Mouse (Mus musculus) T-helper 17 cell (primary cell): Measurements from ENCODE around the gene Zbtb34.

ENCODE experiments used
- in situ Hi-C, 2 experiments: fragments of 300-600 bp; cut with MboI, MseI; formaldehyde crosslinking; loops; 1 replicate in 1 of 2; 2 replicates in 1 of 2; pipeline ENCODE4 v1.15.1; 2025; ENCODE audit warnings: high pct_unique_total_duplicates in 2 of 2

Gene Zbtb34

GRCm38 (mm10) chr2:33401217-33401616 is 29.9 kb downstream of the Zbtb34 start:
- in situ Hi-C loops, result no loop called here

GRCm38 (mm10) chr2:33400541-33400940 is 30.6 kb downstream of the Zbtb34 start:
- in situ Hi-C loops, result no loop called here

GRCm38 (mm10) chr2:33399091-33399490 is 32.0 kb downstream of the Zbtb34 start:
- in situ Hi-C loops, result no loop called here

GRCm38 (mm10) chr2:33397036-33397435 is 34.1 kb downstream of the Zbtb34 start:
- in situ Hi-C loops, result no loop called here

- in situ Hi-C loops, result no loop called here
Observed at GRCm38 (mm10) chr2:33395053-33395452, 36.1 kb downstream of the Zbtb34 start.

GRCm38 (mm10) chr2:33393951-33394635 is 37.0 kb downstream of the Zbtb34 start:
- in situ Hi-C loops, result no loop called here

- in situ Hi-C loops, result no loop called here
Observed at GRCm38 (mm10) chr2:33393021-33393420, 38.1 kb downstream of the Zbtb34 start.

- in situ Hi-C loops, result no loop called here
Observed at GRCm38 (mm10) chr2:33371648-33372408, 59.3 kb downstream of the Zbtb34 start.

- in situ Hi-C loops, result no loop called here
Observed at GRCm38 (mm10) chr2:33370777-33371647, 60.1 kb downstream of the Zbtb34 start, which contains the start of gene Ralgps1. Ralgps1 (minus strand) TSS chr2:33371486.

GRCm38 (mm10) chr2:33370276-33370776 is 60.8 kb downstream of the Zbtb34 start:
- in situ Hi-C loops, result no loop called here

- in situ Hi-C loops, result no loop called here
Observed at GRCm38 (mm10) chr2:33369453-33369852, 61.7 kb downstream of the Zbtb34 start.

GRCm38 (mm10) chr2:33368486-33368885 is 62.6 kb downstream of the Zbtb34 start:
- in situ Hi-C loops, result no loop called here

GRCm38 (mm10) chr2:33365703-33366471 is 65.2 kb downstream of the Zbtb34 start:
- in situ Hi-C loops, result no loop called here

- in situ Hi-C loops, result no loop called here
Observed at GRCm38 (mm10) chr2:33364656-33365055, 66.5 kb downstream of the Zbtb34 start.

- in situ Hi-C loops, result no loop called here
Observed at GRCm38 (mm10) chr2:33363890-33364289, 67.2 kb downstream of the Zbtb34 start.

GRCm38 (mm10) chr2:33361139-33361716 is 69.9 kb downstream of the Zbtb34 start:
- in situ Hi-C loops, result no loop called here

GRCm38 (mm10) chr2:33360564-33360963 is 70.6 kb downstream of the Zbtb34 start:
- in situ Hi-C loops, result no loop called here

- in situ Hi-C loops, result no loop called here
Observed at GRCm38 (mm10) chr2:33359184-33359583, 71.9 kb downstream of the Zbtb34 start.

GRCm38 (mm10) chr2:33357250-33357838 is 73.8 kb downstream of the Zbtb34 start:
- in situ Hi-C loops, result no loop called here
